Mouse (Mus musculus): ENCODE measurements around the gene Serpinb11. TPM values are rescaled to one million over a fixed set of nuclear protein-coding genes. Genes with fewer than 3 reads are reported as not detected.

The Serpinb11 gene
- 14.5 and 22.4 TPM in 2 replicates for polyA plus RNA-seq (2015; fragmentation: Nextera tagmentation; extraction: Ambion mirVana)

GRCm38 (mm10) chr1:107360898-107361297 is at the start of gene Serpinb11:
Gene Serpinb11 (plus strand): TSS chr1:107361198.
- no peaks in the 10 kb centered on the region for H3K27me3 ChIP-seq (ENCODE audit: control insufficient read depth, insufficient read depth, low read length)
- H3K9me3 ChIP-seq (replicated peaks; ENCODE audit: control insufficient read depth, low read length), result no peaks in the 10 kb centered on the region
- H3K36me3 ChIP-seq (ENCODE audit: control insufficient read depth, insufficient read depth, low read length), result no peaks in the 10 kb centered on the region
- no peak within 1 kb of the TSS for H3K4me3 ChIP-seq (replicated peaks; ENCODE audit: low read length)
- H3K27ac ChIP-seq (ENCODE audit: low read length), result no peak within 1 kb of the TSS
- H3K9ac ChIP-seq (ENCODE audit: low read length), result no peak within 1 kb of the TSS
- H3K4me1 ChIP-seq (ENCODE audit: control insufficient read depth, insufficient read depth, low read length), result no peaks in the 10 kb centered on the region
- 59% methylated on average over 1 of the region's 1 CpGs for WGBS
- no peak within 1 kb of the TSS for H3K4me2 ChIP-seq (ENCODE audit: low read depth, low read length)
- ATAC-seq (ENCODE audit: insufficient read depth, low FRiP score), result no peak

GRCm38 (mm10) chr1:107345979-107346378 is 15.0 kb upstream of the Serpinb11 start:
- no peaks in the 10 kb centered on the region for H3K27me3 ChIP-seq (ENCODE audit: control insufficient read depth, insufficient read depth, low read length)
- no peak overlapping the region for H3K4me3 ChIP-seq (replicated peaks; ENCODE audit: low read length)
- no peaks in the 10 kb centered on the region for H3K36me3 ChIP-seq (ENCODE audit: control insufficient read depth, insufficient read depth, low read length)
- no peak for ATAC-seq (ENCODE audit: insufficient read depth, low FRiP score)
- no peaks in the 10 kb centered on the region for H3K4me1 ChIP-seq (ENCODE audit: control insufficient read depth, insufficient read depth, low read length)
- no peak overlapping the region for H3K9ac ChIP-seq (ENCODE audit: low read length)
- H3K27ac ChIP-seq (ENCODE audit: low read length), result no peak overlapping the region
- H3K9me3 ChIP-seq (replicated peaks; ENCODE audit: control insufficient read depth, low read length), result no peaks in the 10 kb centered on the region
- H3K4me2 ChIP-seq (ENCODE audit: low read depth, low read length), result no peak overlapping the region

DNA sequence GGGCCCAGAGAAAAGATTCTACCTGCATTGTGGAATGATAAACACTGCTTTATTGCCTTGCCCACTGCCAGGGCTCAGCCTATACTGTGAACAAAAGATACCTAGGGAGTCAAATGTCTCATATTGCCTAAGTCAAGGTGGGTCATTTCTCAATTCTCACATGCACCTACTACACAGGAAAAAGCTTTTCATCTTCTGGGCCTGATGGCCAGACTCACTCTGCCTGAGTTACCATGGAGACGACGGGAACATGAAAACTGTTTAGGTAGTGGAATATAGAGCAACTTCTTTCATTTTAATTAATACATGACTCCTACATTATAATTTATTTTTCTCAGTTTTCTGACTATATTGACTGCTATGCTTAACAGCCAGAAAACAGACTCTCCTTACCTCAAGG is 14.2 kb upstream of the Serpinb11 start:
- no peaks in the 10 kb centered on the region for H3K36me3 ChIP-seq (ENCODE audit: control insufficient read depth, insufficient read depth, low read length)
- no peaks in the 10 kb centered on the region for H3K4me1 ChIP-seq (ENCODE audit: control insufficient read depth, insufficient read depth, low read length)
- H3K27me3 ChIP-seq (ENCODE audit: control insufficient read depth, insufficient read depth, low read length), result no peaks in the 10 kb centered on the region
- no peak overlapping the region for H3K4me3 ChIP-seq (replicated peaks; ENCODE audit: low read length)
- no peak overlapping the region for H3K4me2 ChIP-seq (ENCODE audit: low read depth, low read length)
- H3K9ac ChIP-seq (ENCODE audit: low read length), result no peak overlapping the region
- H3K9me3 ChIP-seq (replicated peaks; ENCODE audit: control insufficient read depth, low read length), result no peaks in the 10 kb centered on the region
- no peak overlapping the region for H3K27ac ChIP-seq (ENCODE audit: low read length)
- 79% methylated on average over 2 of the region's 2 CpGs for WGBS
- no peak for ATAC-seq (ENCODE audit: insufficient read depth, low FRiP score)

- Histone ChIP-seq H3K36me3 (ENCODE audit: control insufficient read depth, insufficient read depth, low read length) (no peaks in the 10 kb centered on the region), H3K4me1 (ENCODE audit: control insufficient read depth, insufficient read depth, low read length) (no peaks in the 10 kb centered on the region), H3K4me2 (ENCODE audit: low read depth, low read length) (no peak overlapping the region), H3K9me3 (replicated peaks; ENCODE audit: control insufficient read depth, low read length) (no peaks in the 10 kb centered on the region), H3K9ac (ENCODE audit: low read length) (no peak overlapping the region), H3K27me3 (ENCODE audit: control insufficient read depth, insufficient read depth, low read length) (no peaks in the 10 kb centered on the region), H3K4me3 (replicated peaks; ENCODE audit: low read length) (no peak overlapping the region), H3K27ac (ENCODE audit: low read length) (no peak overlapping the region)
- 31% methylated on average over 3 of the region's 3 CpGs for WGBS
- no peak for ATAC-seq (ENCODE audit: insufficient read depth, low FRiP score)
These were observed 10.6 kb upstream of the Serpinb11 start for GRCm38 (mm10) chr1:107350392-107350791.

DNA sequence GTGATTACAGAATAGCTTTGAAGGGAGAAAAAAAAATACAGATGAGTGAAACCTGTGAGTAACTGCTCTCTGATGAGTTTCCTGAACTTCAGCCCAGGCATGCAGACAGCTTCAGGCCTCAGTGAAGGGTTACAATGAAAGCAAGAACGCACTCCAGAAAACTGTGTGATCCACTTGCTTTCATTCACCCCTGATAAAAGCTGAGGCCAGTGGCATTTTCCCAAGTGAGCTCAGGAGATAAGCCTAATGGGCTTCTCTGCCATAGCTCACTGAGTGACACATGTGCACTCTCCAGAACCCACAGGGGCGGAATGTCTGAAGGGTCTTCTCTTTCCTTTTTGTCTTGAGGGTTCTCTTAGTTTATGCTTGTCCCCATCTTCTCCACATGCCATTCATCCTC is 9.9 kb upstream of the Serpinb11 start:
- 42% methylated on average over 2 of the region's 2 CpGs for WGBS
- H3K27ac ChIP-seq (ENCODE audit: low read length), result no peak overlapping the region
- ATAC-seq (ENCODE audit: insufficient read depth, low FRiP score), result no peak
- H3K4me2 ChIP-seq (ENCODE audit: low read depth, low read length), result no peak overlapping the region
- no peaks in the 10 kb centered on the region for H3K36me3 ChIP-seq (ENCODE audit: control insufficient read depth, insufficient read depth, low read length)
- no peak overlapping the region for H3K9ac ChIP-seq (ENCODE audit: low read length)
- H3K4me3 ChIP-seq (replicated peaks; ENCODE audit: low read length), result no peak overlapping the region
- H3K9me3 ChIP-seq (replicated peaks; ENCODE audit: control insufficient read depth, low read length), result no peaks in the 10 kb centered on the region
- no peaks in the 10 kb centered on the region for H3K27me3 ChIP-seq (ENCODE audit: control insufficient read depth, insufficient read depth, low read length)
- H3K4me1 ChIP-seq (ENCODE audit: control insufficient read depth, insufficient read depth, low read length), result no peaks in the 10 kb centered on the region

DNA sequence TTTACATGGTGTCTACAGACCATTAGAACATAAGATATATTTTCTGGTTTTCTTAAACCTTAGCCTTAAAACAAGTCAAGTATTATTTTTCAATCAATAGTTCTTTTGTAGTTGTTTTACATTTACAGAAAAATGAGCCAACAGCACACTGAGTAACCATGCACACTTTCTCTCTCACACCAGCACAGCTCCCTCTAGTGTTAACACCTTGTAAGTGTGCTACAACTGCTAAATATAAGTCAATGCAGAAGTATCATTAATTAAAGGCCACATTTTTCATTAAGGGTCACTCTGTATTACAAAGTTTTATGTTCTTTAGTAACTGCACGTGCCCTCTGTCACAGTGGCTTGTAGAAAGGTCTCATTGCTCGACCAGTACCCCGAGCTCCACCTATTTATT is 8.0 kb upstream of the Serpinb11 start:
- H3K36me3 ChIP-seq (ENCODE audit: control insufficient read depth, insufficient read depth, low read length), result no peaks in the 10 kb centered on the region
- H3K9me3 ChIP-seq (replicated peaks; ENCODE audit: control insufficient read depth, low read length), result no peaks in the 10 kb centered on the region
- H3K4me2 ChIP-seq (ENCODE audit: low read depth, low read length), result no peak overlapping the region
- no peak overlapping the region for H3K4me3 ChIP-seq (replicated peaks; ENCODE audit: low read length)
- WGBS, result 22% methylated on average over 3 of the region's 3 CpGs
- no peak for ATAC-seq (ENCODE audit: insufficient read depth, low FRiP score)
- H3K27ac ChIP-seq (ENCODE audit: low read length), result no peak overlapping the region
- H3K4me1 ChIP-seq (ENCODE audit: control insufficient read depth, insufficient read depth, low read length), result no peaks in the 10 kb centered on the region
- no peaks in the 10 kb centered on the region for H3K27me3 ChIP-seq (ENCODE audit: control insufficient read depth, insufficient read depth, low read length)
- no peak overlapping the region for H3K9ac ChIP-seq (ENCODE audit: low read length)

DNA sequence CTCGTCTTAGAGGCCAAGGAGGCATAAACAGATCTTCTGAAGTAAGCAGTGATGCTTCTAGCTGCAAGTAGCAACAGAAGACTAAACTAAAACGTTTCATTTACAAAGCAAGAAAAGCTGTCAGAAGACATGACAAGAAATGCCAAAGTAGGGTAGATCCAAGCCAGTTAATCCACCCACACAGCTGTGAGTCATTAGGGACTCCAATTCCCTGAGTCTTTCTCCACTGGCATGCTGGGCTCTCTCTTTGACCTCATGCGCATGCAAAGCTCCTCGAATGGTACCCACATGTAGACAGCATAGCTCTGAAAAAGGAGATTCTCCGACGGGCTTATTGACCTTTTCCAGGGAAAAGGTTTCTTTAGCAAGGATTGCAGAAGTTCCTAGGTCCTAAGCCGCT is 5.0 kb downstream of the Serpinb11 start:
- Histone ChIP-seq H3K36me3 (ENCODE audit: control insufficient read depth, insufficient read depth, low read length) (no peaks in the 10 kb centered on the region), H3K9ac (ENCODE audit: low read length) (no peak overlapping the region), H3K4me2 (ENCODE audit: low read depth, low read length) (no peak overlapping the region), H3K9me3 (replicated peaks; ENCODE audit: control insufficient read depth, low read length) (no peaks in the 10 kb centered on the region), H3K27me3 (ENCODE audit: control insufficient read depth, insufficient read depth, low read length) (no peaks in the 10 kb centered on the region), H3K4me1 (ENCODE audit: control insufficient read depth, insufficient read depth, low read length) (no peaks in the 10 kb centered on the region), H3K27ac (ENCODE audit: low read length) (no peak overlapping the region), H3K4me3 (replicated peaks; ENCODE audit: low read length) (no peak overlapping the region)
- WGBS, result 68% methylated on average over 7 of the region's 7 CpGs
- no peak for ATAC-seq (ENCODE audit: insufficient read depth, low FRiP score)

- 80% methylated on average over 2 of the region's 2 CpGs for WGBS
- Histone ChIP-seq H3K4me2 (ENCODE audit: low read depth, low read length) (no peak overlapping the region), H3K9ac (ENCODE audit: low read length) (no peak overlapping the region), H3K4me3 (replicated peaks; ENCODE audit: low read length) (no peak overlapping the region), H3K4me1 (ENCODE audit: control insufficient read depth, insufficient read depth, low read length) (no peaks in the 10 kb centered on the region), H3K27ac (ENCODE audit: low read length) (no peak overlapping the region), H3K9me3 (replicated peaks; ENCODE audit: control insufficient read depth, low read length) (no peaks in the 10 kb centered on the region), H3K36me3 (ENCODE audit: control insufficient read depth, insufficient read depth, low read length) (no peaks in the 10 kb centered on the region), H3K27me3 (ENCODE audit: control insufficient read depth, insufficient read depth, low read length) (no peaks in the 10 kb centered on the region)
- no peak for ATAC-seq (ENCODE audit: insufficient read depth, low FRiP score)
These were observed 7.9 kb downstream of the Serpinb11 start for GRCm38 (mm10) chr1:107368944-107369343.

- Histone ChIP-seq H3K36me3 (ENCODE audit: control insufficient read depth, insufficient read depth, low read length) (no peaks in the 10 kb centered on the region), H3K9me3 (replicated peaks; ENCODE audit: control insufficient read depth, low read length) (no peaks in the 10 kb centered on the region), H3K4me3 (replicated peaks; ENCODE audit: low read length) (no peak overlapping the region), H3K27me3 (ENCODE audit: control insufficient read depth, insufficient read depth, low read length) (no peaks in the 10 kb centered on the region), H3K4me1 (ENCODE audit: control insufficient read depth, insufficient read depth, low read length) (no peaks in the 10 kb centered on the region), H3K4me2 (ENCODE audit: low read depth, low read length) (no peak overlapping the region), H3K9ac (ENCODE audit: low read length) (no peak overlapping the region), H3K27ac (ENCODE audit: low read length) (no peak overlapping the region)
- ATAC-seq (ENCODE audit: insufficient read depth, low FRiP score), result no peak
- 48% methylated on average over 4 of the region's 4 CpGs for WGBS
These were observed 16.0 kb downstream of the Serpinb11 start for GRCm38 (mm10) chr1:107376952-107377351.

DNA sequence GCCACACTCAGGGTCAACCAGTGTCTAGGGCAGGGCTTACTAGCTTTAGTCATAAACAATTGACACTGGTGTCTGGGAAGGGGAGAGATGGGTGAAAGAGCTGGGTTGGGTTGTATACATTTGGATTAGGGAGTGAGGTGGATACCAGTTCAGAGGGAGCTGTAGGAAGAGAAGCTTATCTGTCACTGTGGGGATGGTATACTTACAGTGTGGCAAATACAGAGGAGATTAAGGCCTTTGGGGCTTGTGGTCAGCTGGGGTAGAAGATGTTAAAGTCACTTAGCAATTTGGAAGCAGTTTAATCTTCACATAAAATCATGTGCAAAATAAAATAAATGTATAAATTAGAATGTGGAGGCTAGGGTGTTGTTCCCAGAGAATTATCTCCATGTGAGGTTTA is 17.4 kb downstream of the Serpinb11 start:
- Histone ChIP-seq H3K27ac (ENCODE audit: low read length) (no peak overlapping the region), H3K9me3 (replicated peaks; ENCODE audit: control insufficient read depth, low read length) (no peaks in the 10 kb centered on the region), H3K4me2 (ENCODE audit: low read depth, low read length) (no peak overlapping the region), H3K4me3 (replicated peaks; ENCODE audit: low read length) (no peak overlapping the region), H3K27me3 (ENCODE audit: control insufficient read depth, insufficient read depth, low read length) (no peaks in the 10 kb centered on the region), H3K9ac (ENCODE audit: low read length) (no peak overlapping the region), H3K4me1 (ENCODE audit: control insufficient read depth, insufficient read depth, low read length) (no peaks in the 10 kb centered on the region), H3K36me3 (ENCODE audit: control insufficient read depth, insufficient read depth, low read length) (no peaks in the 10 kb centered on the region)
- ATAC-seq (ENCODE audit: insufficient read depth, low FRiP score), result no peak

Data from stomach, embryonic 16.5 days (tissue).